Mouse (Mus musculus): Measurements from ENCODE around the gene Osm. TPM values are rescaled to one million over a fixed set of nuclear protein-coding genes. Genes with fewer than 3 reads are reported as not detected.
A peak's percentile ranks its signal among the peaks of the same experiment; 100 is the strongest.

Gene Osm
- total RNA-seq, 2 experiments from 2014 or later = 0.16 TPM; not detected in 1

DNA sequence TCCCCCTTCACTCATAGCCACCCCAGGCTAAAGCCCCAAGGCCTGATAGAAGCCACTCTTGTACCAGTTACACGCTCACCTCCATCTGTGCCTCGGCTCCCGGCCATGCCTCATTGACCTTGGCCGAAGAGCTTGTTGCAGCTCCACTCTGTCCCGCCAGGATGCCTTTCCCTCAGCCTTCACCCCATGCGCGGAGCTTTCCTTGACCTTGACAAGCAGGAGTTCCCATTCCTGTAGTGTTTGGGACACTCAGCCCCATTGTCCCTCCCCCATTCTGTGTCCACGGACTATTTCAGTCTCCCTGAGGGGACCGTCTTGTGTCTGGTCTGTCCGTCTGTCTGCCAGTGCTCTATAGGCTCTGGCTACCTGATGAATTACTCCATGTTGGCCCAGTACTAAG lies 23.1 kb upstream of the Osm start:
- no peak for DNase-seq (ENCODE audit: low spot score in 2 of 2)
- intact Hi-C loops (cut with DNase I) = no loop called here

DNA sequence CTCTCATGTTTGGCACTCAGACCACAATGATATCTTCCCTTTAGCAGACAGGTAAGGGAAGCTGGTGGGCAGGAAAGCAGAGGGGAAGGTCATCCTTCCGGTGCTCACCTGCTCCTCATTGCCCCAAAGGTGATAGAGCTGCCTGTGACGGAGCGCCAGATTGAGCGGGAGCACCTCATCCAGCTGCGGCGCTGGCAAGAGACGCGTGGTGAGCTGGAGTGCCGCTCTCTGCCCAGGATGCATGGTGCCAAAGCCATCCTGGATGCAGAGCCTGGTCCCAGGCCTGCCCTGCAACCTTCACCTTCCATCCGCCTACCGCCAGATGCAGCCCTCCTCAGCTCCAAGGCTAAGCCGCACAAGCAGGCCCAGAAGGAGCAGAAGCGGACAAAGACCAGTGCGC lies 21.6 kb upstream of the Osm start:
- DNase-seq (ENCODE audit: low spot score in 2 of 2) = no peak
- intact Hi-C loops (cut with DNase I) = no loop called here

- DNase-seq (ENCODE audit: low spot score in 2 of 2) = no peak
- intact Hi-C loops (cut with DNase I) = no loop called here
Measured at GRCm38 (mm10) chr11:4215061-4215460, 21.2 kb upstream of the Osm start.

DNA sequence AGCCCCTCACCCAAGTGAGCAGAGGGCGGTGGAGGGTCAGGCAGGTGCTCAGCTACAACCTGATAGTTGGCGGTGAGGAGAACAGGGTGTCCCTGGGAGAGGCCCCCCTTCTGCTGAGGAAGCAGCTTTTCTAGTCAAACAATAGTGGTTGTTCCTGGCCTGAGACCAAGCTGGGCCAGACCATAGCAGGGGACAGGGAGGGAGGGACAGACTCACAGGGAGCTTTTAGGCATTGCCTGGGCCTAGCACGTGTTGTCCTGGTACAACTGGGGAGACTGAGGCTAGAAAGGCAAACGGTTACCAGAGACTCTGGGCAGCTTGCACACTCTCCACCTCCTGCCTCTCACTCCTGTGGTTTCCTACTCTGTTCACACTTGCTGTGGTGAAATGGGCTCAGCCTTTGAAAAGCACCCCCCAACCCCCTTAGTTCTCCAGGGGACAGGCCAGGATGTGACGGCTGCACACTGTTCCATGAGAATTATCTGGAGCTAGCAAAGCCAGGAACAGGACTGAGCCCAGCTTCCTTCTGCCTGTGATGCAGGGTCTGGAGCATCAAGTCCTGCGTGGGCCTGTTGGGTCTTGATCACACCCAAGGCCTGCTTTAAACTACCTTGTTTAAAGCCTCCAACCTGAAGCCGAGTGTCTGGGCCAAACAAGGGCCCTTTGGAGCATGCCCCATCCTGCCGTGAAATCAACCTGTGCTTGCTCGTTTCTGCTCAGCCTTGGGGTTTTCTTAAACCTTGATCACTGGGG lies 19.8 kb upstream of the Osm start:
- DNase-seq (ENCODE audit: low spot score in 2 of 2) = no peak

GRCm38 (mm10) chr11:4217914-4218629 lies 18.1 kb upstream of the Osm start, which contains the start of gene Castor1:
Gene Castor1, plus strand, starts transcription at chr11:4218225.
- DNase-seq (ENCODE audit: low spot score in 2 of 2) = peak; percentile 58 to 69
- intact Hi-C loops (cut with DNase I) = loop anchor here (1.0 to 2.0 kb wide), 2 partner anchors 31 to 83 kb away; partner anchors contain the start of genes Rnf215 and Tbc1d10a

More for the DNA sequence above, 19.8 kb upstream of the Osm start:
- intact Hi-C loops (cut with DNase I) = no loop called here

DNA sequence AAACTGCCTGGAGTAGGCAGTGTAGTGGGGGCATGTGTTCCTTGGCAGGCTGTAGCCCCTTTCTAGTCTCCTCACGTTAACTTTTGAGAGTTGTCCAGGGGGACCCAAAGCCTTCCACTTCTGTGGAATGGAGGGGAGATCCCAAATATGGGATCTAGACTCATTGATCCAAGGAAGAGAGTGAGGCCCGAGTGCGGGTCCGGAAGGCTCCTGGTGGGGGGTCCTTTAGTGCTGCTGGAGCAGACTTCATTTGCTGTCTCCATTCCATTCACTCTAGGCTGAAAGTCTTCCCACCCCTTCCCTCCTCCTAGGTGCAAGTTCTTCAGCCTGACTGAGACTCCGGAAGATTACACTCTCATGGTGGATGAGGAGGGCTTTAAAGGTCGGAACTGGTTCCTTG lies 17.6 kb upstream of the Osm start:
- intact Hi-C loops (cut with DNase I) = loop anchor here (1.0 to 2.0 kb wide), 2 partner anchors 32 to 83 kb away; partner anchors contain the start of genes Rnf215 and Tbc1d10a
- no peak for DNase-seq (ENCODE audit: low spot score in 2 of 2)

DNA sequence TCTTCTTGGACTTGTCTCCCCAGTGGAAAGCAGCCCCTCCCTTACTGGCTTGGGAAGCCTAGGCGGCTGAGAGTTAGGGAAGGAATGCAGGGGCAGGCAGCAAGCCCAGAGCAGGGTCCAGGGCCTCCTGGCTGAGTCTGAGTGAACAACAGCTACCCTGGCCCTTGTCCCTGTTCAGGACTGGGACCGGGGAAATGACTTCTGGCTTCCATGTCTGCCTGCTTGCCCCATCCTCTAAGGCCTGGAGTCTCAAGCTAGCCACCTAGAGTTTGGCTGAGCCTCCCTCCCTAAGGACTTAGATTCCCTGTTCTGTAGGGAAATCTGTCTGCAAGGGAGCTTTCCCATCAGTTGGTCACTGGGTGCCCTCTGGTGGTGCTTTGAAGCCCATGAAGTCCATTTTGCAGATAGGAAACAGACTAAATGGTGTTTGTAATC lies 16.9 kb upstream of the Osm start:
- intact Hi-C loops (cut with DNase I) = loop anchor here (2.0 kb wide), 1 partner anchor 33 kb away; the partner anchor contains the start of gene Tbc1d10a
- peak; percentile 72 to 91 for DNase-seq (ENCODE audit: low spot score in 2 of 2)

DNA sequence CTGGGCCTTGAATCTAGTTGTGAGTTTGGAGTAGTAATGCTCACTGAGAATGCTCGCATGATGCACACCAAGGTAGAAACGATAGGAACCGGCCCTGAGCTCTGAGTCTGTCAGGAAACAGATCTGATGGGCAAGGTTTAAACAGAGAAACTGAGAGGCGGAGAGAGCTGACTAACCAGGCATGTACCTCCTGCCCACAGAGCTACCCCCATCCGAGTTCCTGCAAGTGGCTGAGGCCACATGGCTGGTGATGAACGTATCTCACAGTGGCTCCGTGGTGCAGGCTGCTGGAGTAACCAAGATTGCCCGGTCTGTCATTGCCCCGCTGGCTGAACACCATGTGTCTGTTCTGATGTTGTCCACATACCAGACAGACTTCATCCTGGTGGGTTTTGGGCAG lies 16.3 kb upstream of the Osm start:
- DNase-seq (ENCODE audit: low spot score in 2 of 2) = peak in 1 of 2 experiments; percentile 40
- intact Hi-C loops (cut with DNase I) = loop anchor here (1.0 to 2.0 kb wide), 2 partner anchors 33 to 38 kb away; partner anchors contain the start of gene Tbc1d10a

- peak; percentile 47 to 58 for DNase-seq (ENCODE audit: low spot score in 2 of 2)
- intact Hi-C loops (cut with DNase I) = loop anchor here (1.0 kb wide), 1 partner anchor 38 kb away; no protein-coding TSS in a partner anchor
Measured at GRCm38 (mm10) chr11:4220443-4221400, 15.5 kb upstream of the Osm start.

DNA sequence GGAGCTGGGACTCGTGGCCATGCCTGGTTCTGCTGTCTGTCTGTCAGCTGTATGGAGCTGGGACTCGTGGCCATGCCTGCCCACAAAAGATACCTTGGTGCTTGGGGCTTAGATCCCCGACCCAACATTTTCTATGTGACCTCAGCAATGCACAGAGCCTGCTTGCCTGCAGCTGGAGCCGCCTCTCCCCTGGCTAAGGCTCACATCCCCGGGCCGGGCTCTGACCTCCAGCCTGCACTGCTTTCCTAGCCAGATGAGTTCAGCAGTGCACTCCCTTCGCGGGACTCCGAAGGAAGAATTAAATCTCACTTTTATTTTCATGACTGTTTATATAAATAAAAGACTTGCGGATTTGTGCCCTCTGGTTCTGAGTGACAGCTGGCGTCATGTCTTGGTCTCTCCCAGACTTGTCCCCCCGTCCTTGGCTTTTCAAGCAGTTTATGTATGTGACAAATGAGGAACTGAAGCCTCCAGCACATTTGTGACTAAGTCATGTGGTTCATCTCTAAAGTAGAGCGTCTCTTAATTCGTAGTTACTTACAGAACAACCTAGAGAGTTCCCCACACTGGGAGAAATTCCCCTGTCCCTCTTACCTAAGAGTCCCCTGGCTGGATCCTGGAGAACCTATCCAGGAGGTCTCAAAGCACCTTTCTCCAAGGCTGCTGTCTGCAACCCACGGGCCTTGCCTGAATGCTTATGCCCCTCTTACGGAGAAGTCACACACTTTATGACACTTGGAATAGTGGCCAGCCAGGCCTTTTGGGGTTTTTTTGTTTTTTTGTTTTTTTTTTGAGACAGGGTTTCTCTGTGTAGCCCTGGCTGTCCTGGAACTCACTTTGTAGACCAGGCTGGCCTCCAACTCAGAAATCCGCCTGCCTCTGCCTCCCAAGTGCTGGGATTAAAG lies 13.9 kb upstream of the Osm start:
- no peak for DNase-seq (ENCODE audit: low spot score in 2 of 2)
- intact Hi-C loops (cut with DNase I) = no loop called here

GRCm38 (mm10) chr11:4223393-4224188 lies 12.6 kb upstream of the Osm start:
- intact Hi-C loops (cut with DNase I) = no loop called here
- no peak for DNase-seq (ENCODE audit: low spot score in 2 of 2)

- DNase-seq (ENCODE audit: low spot score in 2 of 2) = no peak
- intact Hi-C loops (cut with DNase I) = no loop called here
Measured at GRCm38 (mm10) chr11:4224223-4224622, 12.0 kb upstream of the Osm start.

DNA sequence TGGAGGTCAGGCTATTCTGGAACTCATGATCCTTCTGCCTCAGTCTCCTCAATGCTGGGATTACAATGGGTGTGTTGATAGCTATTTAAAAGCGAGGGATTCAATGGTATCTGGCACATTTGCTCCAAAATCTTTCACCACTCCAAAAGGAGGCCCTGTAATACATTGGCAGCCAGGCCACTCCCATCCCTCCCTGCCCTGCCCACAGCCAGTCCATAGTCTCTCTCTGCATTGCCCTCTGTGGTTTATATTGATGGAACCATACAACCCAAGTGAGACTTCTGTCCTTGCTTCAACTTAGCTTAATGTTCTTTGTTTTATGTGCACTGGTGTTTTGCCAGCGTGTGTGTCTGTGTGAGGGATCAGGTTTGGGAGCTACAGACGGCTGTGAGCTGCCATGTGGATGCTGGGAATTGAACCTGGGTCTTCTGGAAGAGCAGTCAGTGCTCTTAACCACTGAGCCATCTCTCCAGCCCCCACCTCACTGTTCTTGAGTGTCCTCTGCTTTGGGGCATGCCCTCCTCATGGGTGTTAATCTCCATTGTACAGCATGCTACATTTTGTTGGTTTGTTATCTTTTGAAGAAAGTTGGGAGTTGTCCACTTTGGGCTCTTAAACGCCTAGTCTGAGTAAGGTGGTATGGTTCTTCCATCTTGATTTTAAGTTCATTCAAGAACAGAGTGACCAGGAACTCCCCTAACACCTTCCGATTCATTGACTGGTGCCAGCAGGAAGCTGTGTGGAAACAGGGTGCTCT lies 9.5 kb upstream of the Osm start:
- no peak for DNase-seq (ENCODE audit: low spot score in 2 of 2)
- intact Hi-C loops (cut with DNase I) = no loop called here

- intact Hi-C loops (cut with DNase I) = no loop called here
- no peak for DNase-seq (ENCODE audit: low spot score in 2 of 2)
Measured at GRCm38 (mm10) chr11:4228463-4228862, 7.8 kb upstream of the Osm start.

- intact Hi-C loops (cut with DNase I) = no loop called here
Measured at GRCm38 (mm10) chr11:4229841-4230240, 6.4 kb upstream of the Osm start.

GRCm38 (mm10) chr11:4231435-4231834 lies 4.8 kb upstream of the Osm start:
- intact Hi-C loops (cut with DNase I) = no loop called here
- DNase-seq (ENCODE audit: low spot score in 2 of 2) = no peak

More at GRCm38 (mm10) chr11:4229841-4230240, 6.4 kb upstream of the Osm start:
- no peak for DNase-seq (ENCODE audit: low spot score in 2 of 2)

DNA sequence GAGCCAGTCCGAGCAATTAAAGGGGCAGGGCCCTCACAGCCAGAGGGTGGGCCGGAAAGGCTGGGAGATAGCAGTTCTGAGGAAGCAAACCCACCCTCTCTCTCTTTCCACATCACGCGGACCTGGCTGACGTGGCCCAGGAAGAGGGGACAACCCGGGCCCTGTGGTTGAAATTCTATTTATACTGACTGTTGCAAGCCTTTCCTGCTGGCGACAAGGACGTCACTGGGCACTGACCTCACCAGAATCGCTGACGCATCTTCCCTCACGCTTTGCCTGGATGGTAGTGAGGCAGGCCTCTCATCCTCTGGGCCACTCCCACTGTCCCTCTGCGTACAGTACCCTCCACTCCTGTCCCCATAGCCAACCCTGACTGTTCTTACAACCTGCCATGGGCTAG lies 3.6 kb upstream of the Osm start:
- intact Hi-C loops (cut with DNase I) = no loop called here

More for the DNA sequence above, 3.6 kb upstream of the Osm start:
- no peak for DNase-seq (ENCODE audit: low spot score in 2 of 2)

Measured in left cerebral cortex, postnatal 25 days (tissue).